28 mouse cellular contexts compared by ENCODE assay signal in genomic region chr3:104767716-104768115, GRCm38 (mm10). TPM values are rescaled to one million over a fixed set of nuclear protein-coding genes. Genes with fewer than 3 reads are reported as not detected.
"Had no signal": no experiment of that assay in that cellular context is flagged by ENCODE, and none has a peak within 500 bp of the region (broad histone marks: within the 10 kb centered on the region; RNA-seq: fewer than 3 reads in every experiment).

No protein-coding gene starts in this region.

- DNase-seq: gastrocnemius, adult 2 months; gastrocnemius, postnatal 10 days; gastrocnemius, postnatal 25 days; heart, adult 2 months; heart, postnatal 10 days; heart, postnatal 4 days; kidney, adult 18-20 months; kidney, adult 8-10 months; kidney, postnatal 10 days; kidney, postnatal 25 days; kidney, postnatal 4 days; left cerebral cortex, postnatal 4 days had no signal

- H3K4me1 ChIP-seq: hindbrain, embryonic 12.5 days; intestine, embryonic 15.5 days had no signal

- H3K27me3 ChIP-seq: intestine, embryonic 15.5 days; limb, embryonic 13.5 days; limb, embryonic 15.5 days had no signal

- H3K36me3 ChIP-seq: heart, embryonic 12.5 days; hindbrain, embryonic 10.5 days; hindbrain, embryonic 12.5 days; intestine, embryonic 15.5 days; limb, embryonic 13.5 days; limb, embryonic 15.5 days; liver, embryonic 12.5 days had no signal

- H3K27ac ChIP-seq: gastrocnemius, adult 2 months; heart, adult 2 months; hindbrain, embryonic 10.5 days; hindbrain, embryonic 12.5 days; hindbrain, embryonic 14.5 days; intestine, embryonic 15.5 days; layer of hippocampus, adult 2 months; left cerebral cortex, adult 2 months; limb, embryonic 13.5 days; limb, embryonic 15.5 days; liver, embryonic 12.5 days had no signal

- H3K4me2 ChIP-seq: heart, embryonic 12.5 days; hindbrain, embryonic 12.5 days; hindbrain, embryonic 14.5 days; intestine, embryonic 15.5 days; limb, embryonic 13.5 days; limb, embryonic 15.5 days; liver, embryonic 12.5 days had no signal

- H3K4me3 ChIP-seq: gastrocnemius, adult 2 months; heart, adult 2 months; heart, embryonic 12.5 days; hindbrain, embryonic 10.5 days; hindbrain, embryonic 12.5 days; intestine, embryonic 15.5 days; layer of hippocampus, adult 2 months; left cerebral cortex, adult 2 months; limb, embryonic 13.5 days; limb, embryonic 15.5 days; liver, embryonic 12.5 days had no signal

- ATAC-seq: hindbrain, embryonic 16.5 days; inflammation-experienced regulatory T-cells, adult 6 months; intestine, embryonic 15.5 days; intestine, postnatal 0 days; liver, embryonic 12.5 days had no signal

- H3K9me3 ChIP-seq: heart, embryonic 12.5 days; hindbrain, embryonic 10.5 days; hindbrain, embryonic 12.5 days; intestine, embryonic 15.5 days; limb, embryonic 13.5 days; limb, embryonic 15.5 days; liver, embryonic 12.5 days had no signal

- H3K9ac ChIP-seq: heart, embryonic 12.5 days; hindbrain, embryonic 12.5 days; hindbrain, embryonic 14.5 days; intestine, embryonic 15.5 days; limb, embryonic 13.5 days; limb, embryonic 15.5 days; liver, embryonic 12.5 days had no signal

RNA-seq across cellular contexts. Expression of gene Ppm1j, which starts 13.1 kb away (rescaled TPM):
- total RNA-seq: granulocyte monocyte progenitor cell, adult 5-6 weeks had no signal

RNA-seq across cellular contexts. Expression of gene Fam19a3, which starts 13.9 kb away (rescaled TPM):
- total RNA-seq: granulocyte monocyte progenitor cell, adult 5-6 weeks; layer of hippocampus, adult 2 months; layer of hippocampus, postnatal 10 days; layer of hippocampus, postnatal 25 days had no signal
- polyA plus RNA-seq: liver, embryonic 12.5 days had no signal

RNA-seq across cellular contexts. Expression of gene Rhoc, which starts 20.5 kb away (rescaled TPM):
- total RNA-seq: granulocyte monocyte progenitor cell, adult 5-6 weeks had no signal
